14 mouse cellular contexts compared by ENCODE assay signal in the genomic region with DNA sequence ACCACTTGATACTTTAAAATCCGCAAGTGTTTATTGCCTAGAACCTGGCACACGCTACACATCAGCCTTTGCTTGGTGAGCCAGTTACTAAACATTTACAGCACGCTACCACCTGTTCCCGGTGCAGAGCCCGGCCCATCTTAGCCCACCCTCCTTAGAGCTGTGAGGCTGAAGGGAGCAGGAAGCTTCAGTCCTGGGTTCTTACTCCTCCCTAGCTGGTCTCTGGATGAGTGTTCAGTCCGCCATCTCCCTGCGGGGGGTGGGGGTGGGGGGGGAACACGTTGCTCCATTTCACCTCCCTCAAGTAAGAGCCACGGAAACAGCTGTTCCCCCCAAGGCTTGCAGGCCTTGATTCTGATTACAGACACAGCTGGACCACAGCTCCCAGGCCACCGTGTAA.
DNase-seq lines count a peak whose midpoint lies in the region; ATAC-seq lines count a peak whose summit lies in the region.
"Had no signal": no experiment of that assay in that cellular context is flagged by ENCODE, and none has a peak within 500 bp of the region (broad histone marks: within the 10 kb centered on the region; RNA-seq: fewer than 3 reads in every experiment).

No protein-coding gene starts in this region.

- H3K27me3 ChIP-seq in midbrain, embryonic 11.5 days (ENCODE audit: control insufficient read depth, insufficient read depth, low read length) = peaks cover 11% of the 10 kb centered on the region; the same call in 1 of the 2 replicates
- peaks cover 11% of the 10 kb centered on the region; the same call in 1 of the 2 replicates for H3K27me3 ChIP-seq in midbrain, embryonic 15.5 days (replicated peaks)
- peaks cover 41% of the 10 kb centered on the region for H3K27me3 ChIP-seq in limb, embryonic 11.5 days (ENCODE audit: control insufficient read depth, insufficient read depth, low read length)
- H3K27me3 ChIP-seq in neural tube, embryonic 15.5 days (replicated peaks) = peaks cover 38% of the 10 kb centered on the region

- H3K36me3 ChIP-seq in midbrain, embryonic 11.5 days (ENCODE audit: control insufficient read depth, insufficient read depth, low read length) = no peaks in the 10 kb centered on the region
- no peaks in the 10 kb centered on the region for H3K36me3 ChIP-seq in midbrain, embryonic 15.5 days (replicated peaks)
- H3K36me3 ChIP-seq in limb, embryonic 11.5 days (ENCODE audit: control insufficient read depth, insufficient read depth, low read length) = no peaks in the 10 kb centered on the region
- no peaks in the 10 kb centered on the region for H3K36me3 ChIP-seq in neural tube, embryonic 15.5 days
- H3K36me3 ChIP-seq: heart, embryonic 15.5 days; liver, embryonic 12.5 days had no signal

- no peak for ATAC-seq in midbrain, embryonic 11.5 days (ENCODE audit: low FRiP score)
- no peak for ATAC-seq in midbrain, embryonic 15.5 days (replicated peaks)
- peak; percentile 48 for ATAC-seq in limb, embryonic 11.5 days (ENCODE audit: insufficient number of reproducible peaks, low FRiP score, low TSS enrichment, low read depth)
- no peak for ATAC-seq in neural tube, embryonic 15.5 days (ENCODE audit: low FRiP score)
- ATAC-seq: liver, embryonic 12.5 days had no signal

- peaks cover 16% of the 10 kb centered on the region for H3K4me1 ChIP-seq in midbrain, embryonic 11.5 days (ENCODE audit: control insufficient read depth, insufficient read depth, low read length)
- H3K4me1 ChIP-seq in midbrain, embryonic 15.5 days = peaks cover 34% of the 10 kb centered on the region
- H3K4me1 ChIP-seq in limb, embryonic 11.5 days (ENCODE audit: control insufficient read depth, insufficient read depth, low read length) = peaks cover 27% of the 10 kb centered on the region
- H3K4me1 ChIP-seq in neural tube, embryonic 15.5 days = peaks cover 38% of the 10 kb centered on the region
- H3K4me1 ChIP-seq: liver, embryonic 12.5 days had no signal

- H3K4me2 ChIP-seq in midbrain, embryonic 11.5 days = peak overlapping the region; percentile 51; the same call in 1 of the 2 replicates
- no peak overlapping the region for H3K4me2 ChIP-seq in midbrain, embryonic 15.5 days
- no peak overlapping the region for H3K4me2 ChIP-seq in limb, embryonic 11.5 days (ENCODE audit: low read depth, severe bottlenecking)
- H3K4me2 ChIP-seq in neural tube, embryonic 15.5 days = peak overlapping the region; percentile 15; the same call in 1 of the 2 replicates
- H3K4me2 ChIP-seq: heart, embryonic 15.5 days; liver, embryonic 12.5 days had no signal

- DNase-seq in embryo, embryonic 11 days = peak; percentile 32
- no peak for DNase-seq in embryo, embryonic 10.5 days (ENCODE audit: low spot score)
- no peak for DNase-seq in midbrain, embryonic 11.5 days (ENCODE audit: low spot score, missing footprints)
- DNase-seq in limb, embryonic 11.5 days (ENCODE audit: low spot score) = peak; percentile 70
- DNase-seq in lung, adult 18-20 months = no peak
- no peak for DNase-seq in thymus, postnatal 25 days
- DNase-seq: cerebellum, postnatal 10 days; kidney, postnatal 14 days; layer of hippocampus, adult 9-11 months; right cerebral cortex, postnatal 4 days had no signal

- 26% methylated on average over 10 of the region's 10 CpGs for WGBS in midbrain, embryonic 11.5 days
- 27% methylated on average over 10 of the region's 10 CpGs for WGBS in midbrain, embryonic 15.5 days
- 10% methylated on average over 10 of the region's 10 CpGs for WGBS in limb, embryonic 11.5 days
- WGBS in neural tube, embryonic 15.5 days = 14% methylated on average over 10 of the region's 10 CpGs

- no peaks in the 10 kb centered on the region for H3K9me3 ChIP-seq in midbrain, embryonic 11.5 days (ENCODE audit: control insufficient read depth, low read length)
- H3K9me3 ChIP-seq in midbrain, embryonic 15.5 days = no peaks in the 10 kb centered on the region
- no peaks in the 10 kb centered on the region for H3K9me3 ChIP-seq in limb, embryonic 11.5 days (ENCODE audit: control insufficient read depth, low read length)
- H3K9me3 ChIP-seq in neural tube, embryonic 15.5 days (replicated peaks) = no peaks in the 10 kb centered on the region
- H3K9me3 ChIP-seq: heart, embryonic 15.5 days; liver, embryonic 12.5 days had no signal

- no peak overlapping the region for H3K9ac ChIP-seq in midbrain, embryonic 11.5 days (ENCODE audit: low read length)
- no peak overlapping the region for H3K9ac ChIP-seq in midbrain, embryonic 15.5 days
- H3K9ac ChIP-seq in limb, embryonic 11.5 days (ENCODE audit: low read length) = no peak overlapping the region
- no peak overlapping the region for H3K9ac ChIP-seq in neural tube, embryonic 15.5 days (replicated peaks)
- H3K9ac ChIP-seq: heart, embryonic 15.5 days; liver, embryonic 12.5 days had no signal

- no peak overlapping the region for H3K4me3 ChIP-seq in midbrain, embryonic 11.5 days (ENCODE audit: low read depth, low read length)
- H3K4me3 ChIP-seq in midbrain, embryonic 15.5 days = no peak overlapping the region
- no peak overlapping the region for H3K4me3 ChIP-seq in limb, embryonic 11.5 days (ENCODE audit: low read depth, low read length)
- H3K4me3 ChIP-seq in neural tube, embryonic 15.5 days (replicated peaks) = no peak overlapping the region
- H3K4me3 ChIP-seq: heart, embryonic 15.5 days; liver, embryonic 12.5 days had no signal

- no peak overlapping the region for H3K27ac ChIP-seq in midbrain, embryonic 11.5 days (ENCODE audit: low read depth, low read length)
- H3K27ac ChIP-seq in midbrain, embryonic 15.5 days = no peak overlapping the region
- no peak overlapping the region for H3K27ac ChIP-seq in limb, embryonic 11.5 days (replicated peaks; ENCODE audit: low read depth, low read length)
- H3K27ac ChIP-seq in neural tube, embryonic 15.5 days (replicated peaks) = no peak overlapping the region
- H3K27ac ChIP-seq: heart, embryonic 15.5 days; liver, embryonic 12.5 days had no signal

Comparison
In these comparisons a context has a peak if more than half of its experiments do, and no peak if none do; other contexts are left out.
1. DNase-seq: peak in embryo, embryonic 11 days (single experiment) and limb, embryonic 11.5 days (single experiment); none in embryo, embryonic 10.5 days (single experiment), midbrain, embryonic 11.5 days (single experiment), lung, adult 18-20 months (0 of 2) and thymus, postnatal 25 days (single experiment).
2. H3K4me2 ChIP-seq: peak in midbrain, embryonic 11.5 days (single experiment) and neural tube, embryonic 15.5 days (single experiment); none in midbrain, embryonic 15.5 days (single experiment) and limb, embryonic 11.5 days (single experiment).